Mouse (Mus musculus): ENCODE results near the gene Smim9. TPM values are rescaled to one million over a fixed set of nuclear protein-coding genes. Genes with fewer than 3 reads are reported as not detected.

Gene Smim9
- total and polyA plus RNA-seq, 3 experiments = not detected

DNA sequence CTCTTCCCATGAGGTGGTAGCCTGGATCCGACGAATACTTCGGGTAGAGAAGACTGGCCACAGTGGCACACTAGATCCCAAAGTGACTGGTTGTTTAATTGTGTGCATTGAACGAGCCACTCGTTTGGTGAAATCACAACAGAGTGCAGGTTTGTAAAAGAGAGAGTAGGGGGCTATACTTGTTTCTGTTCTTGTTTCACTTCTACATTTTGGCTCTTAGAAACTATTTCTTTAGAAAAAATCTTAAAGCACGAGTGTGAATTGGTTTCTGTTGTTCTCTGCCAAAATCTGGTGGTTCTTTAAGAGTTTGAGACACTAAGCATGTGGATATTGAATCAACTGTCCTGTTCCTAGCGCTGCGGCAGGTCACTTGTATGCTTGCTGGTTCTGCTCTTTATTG, 64.8 kb downstream of the Smim9 start:
- Histone ChIP-seq H3K4me1 (ENCODE audit: control insufficient read depth in 1 of 2, insufficient read depth in 2 of 2, low read length in 2 of 2) (peaks cover 0 to 4% of the 10 kb centered on the region in 2 experiments; a peak in 3 of 4 replicates), H3K36me3 (ENCODE audit: control insufficient read depth in 1 of 2, insufficient read depth in 2 of 2, low read length in 2 of 2) (peaks cover 18 to 29% of the 10 kb centered on the region in 2 experiments), H3K27me3 (ENCODE audit: control insufficient read depth in 1 of 2, insufficient read depth in 2 of 2, low read length in 2 of 2) (no peaks in the 10 kb centered on the region), H3K9ac (ENCODE audit: control insufficient read depth, low read depth, low read length, poor library complexity, severe bottlenecking) (no peak overlapping the region), H3K79me2 (ENCODE audit: control insufficient read depth, insufficient read depth, low read length, poor library complexity) (peaks cover 40% of the 10 kb centered on the region), H3K9me3 (replicated peaks; ENCODE audit: insufficient read depth, low read length) (no peaks in the 10 kb centered on the region), H3K4me3 (ENCODE audit: control insufficient read depth in 1 of 2, insufficient read depth in 1 of 2, low read depth in 2 of 2, low read length in 2 of 2) (no peak overlapping the region; a peak in 2 of 4 replicates), H3K27ac (ENCODE audit: control insufficient read depth, low read depth, low read length) (no peak overlapping the region)
- DNase-seq (ENCODE audit: low read depth, low spot score) = no peak
- no peak for TF ChIP-seq RAD21 (IDR thresholded peaks at IDR 0.05; ENCODE audit: low read depth, low read length)
- TF ChIP-seq ZMIZ1 (IDR thresholded peaks at IDR 0.05; ENCODE audit: low read depth, low read length) = no peak
- no peak for TF ChIP-seq SMC3 (IDR thresholded peaks at IDR 0.05; ENCODE audit: low read depth, low read length)
- TF ChIP-seq USF2 (IDR thresholded peaks at IDR 0.05; ENCODE audit: borderline replicate concordance in 1 of 2, insufficient read depth in 1 of 2, low read depth in 1 of 2, low read length in 2 of 2) = no peak

DNA sequence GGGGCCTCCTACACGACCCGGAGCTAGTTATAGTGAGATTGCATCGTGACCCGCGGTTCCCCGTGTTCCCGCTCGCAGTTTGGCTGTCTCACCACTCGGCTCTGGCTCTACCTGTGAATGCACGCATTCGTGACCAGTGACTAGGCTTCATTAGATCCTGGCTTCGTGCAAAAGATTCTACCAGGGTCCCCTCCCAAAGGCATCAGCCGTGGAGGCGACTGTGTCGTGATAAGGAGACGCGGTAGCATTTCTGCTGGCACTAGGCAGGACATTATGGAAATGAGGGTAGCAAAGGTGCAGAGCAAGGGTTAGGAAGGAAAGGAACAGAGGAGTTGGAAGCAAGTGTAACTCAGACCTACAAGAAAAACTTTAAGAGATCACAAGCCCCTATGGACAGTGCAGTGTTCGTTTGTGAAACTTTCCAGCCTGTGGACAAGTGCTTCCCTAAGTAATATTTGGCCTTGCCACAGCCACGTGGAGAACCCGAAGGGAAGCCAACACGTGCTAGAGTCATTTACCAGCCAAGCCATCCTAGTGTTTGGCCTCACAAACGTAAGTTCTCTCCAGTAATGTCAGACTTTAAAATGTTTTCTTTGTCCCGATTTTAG, 67.3 kb downstream of the Smim9 start:
- peak overlapping the region; percentile 74 for H3K27ac ChIP-seq (ENCODE audit: control insufficient read depth, low read depth, low read length)
- H3K36me3 ChIP-seq (ENCODE audit: control insufficient read depth in 1 of 2, insufficient read depth in 2 of 2, low read length in 2 of 2) = peaks cover 13 to 23% of the 10 kb centered on the region in 2 experiments
- H3K79me2 ChIP-seq (ENCODE audit: control insufficient read depth, insufficient read depth, low read length, poor library complexity) = peaks cover 39% of the 10 kb centered on the region
- H3K4me1 ChIP-seq (ENCODE audit: control insufficient read depth in 1 of 2, insufficient read depth in 2 of 2, low read length in 2 of 2) = peaks cover 0 to 4% of the 10 kb centered on the region in 2 experiments; a peak in 3 of 4 replicates
- H3K27me3 ChIP-seq (ENCODE audit: control insufficient read depth in 1 of 2, insufficient read depth in 2 of 2, low read length in 2 of 2) = no peaks in the 10 kb centered on the region
- peak overlapping the region; percentile 83 to 84 for H3K4me3 ChIP-seq (ENCODE audit: control insufficient read depth in 1 of 2, insufficient read depth in 1 of 2, low read depth in 2 of 2, low read length in 2 of 2)
- no peaks in the 10 kb centered on the region for H3K9me3 ChIP-seq (replicated peaks; ENCODE audit: insufficient read depth, low read length)
- H3K9ac ChIP-seq (ENCODE audit: control insufficient read depth, low read depth, low read length, poor library complexity, severe bottlenecking) = peak overlapping the region; percentile 92
- DNase-seq (ENCODE audit: low read depth, low spot score) = peak; percentile 55
- TF ChIP-seq KAT2A (conservative IDR thresholded peaks at IDR 0.05; ENCODE audit: low read depth, low read length) = no peak
- no peak for TF ChIP-seq POLR2A (IDR thresholded peaks at IDR 0.05; ENCODE audit: control insufficient read depth in 1 of 2, insufficient read depth in 1 of 2, low read depth in 1 of 2, low read length in 2 of 2, poor library complexity in 1 of 2)
- TF ChIP-seq MAFK (IDR thresholded peaks at IDR 0.05; ENCODE audit: borderline replicate concordance, low read depth, low read length) = no peak
- no peak for TF ChIP-seq TCF12 (IDR thresholded peaks at IDR 0.05; ENCODE audit: low read depth, low read length)
- TF ChIP-seq ETS1 (IDR thresholded peaks at IDR 0.05; ENCODE audit: low read depth, low read length) = no peak
- TF ChIP-seq ZMIZ1 (IDR thresholded peaks at IDR 0.05; ENCODE audit: low read depth, low read length) = no peak
- TF ChIP-seq EP300 (IDR thresholded peaks at IDR 0.05; ENCODE audit: low read depth in 1 of 2, low read length in 2 of 2) = no peak
- TF ChIP-seq E2F4 (IDR thresholded peaks at IDR 0.05; ENCODE audit: borderline replicate concordance, low read depth, low read length) = 0 out of 2 replicates have a peak, but pooled peaks have one; percentile 13
- TF ChIP-seq SIN3A (IDR thresholded peaks at IDR 0.05; ENCODE audit: low read length) = peak; percentile 82; the same call in 1 of the 2 replicates
- no peak for TF ChIP-seq GABPA (IDR thresholded peaks at IDR 0.05; ENCODE audit: low read depth, low read length)
- TF ChIP-seq POLR2AphosphoS5 (IDR thresholded peaks at IDR 0.05; ENCODE audit: borderline replicate concordance, low read depth, low read length) = no peak
- no peak for TF ChIP-seq ZC3H11A (IDR thresholded peaks at IDR 0.05; ENCODE audit: low read depth, low read length)
- TF ChIP-seq JUND (IDR thresholded peaks at IDR 0.05; ENCODE audit: low read depth, low read length) = no peak
- no peak for TF ChIP-seq ZNF384 (IDR thresholded peaks at IDR 0.05; ENCODE audit: low read depth, low read length)
- no peak for TF ChIP-seq SMC3 (IDR thresholded peaks at IDR 0.05; ENCODE audit: low read depth, low read length)
- no peak for TF ChIP-seq MEF2A (IDR thresholded peaks at IDR 0.05; ENCODE audit: extremely low read depth, insufficient replicate concordance, low read depth, low read length, poor library complexity, severe bottlenecking)
- TF ChIP-seq HCFC1 (IDR thresholded peaks at IDR 0.05; ENCODE audit: low read depth, low read length) = no peak
- TF ChIP-seq NRF1 (IDR thresholded peaks at IDR 0.05; ENCODE audit: insufficient read depth, low read depth, low read length, poor library complexity, severe bottlenecking) = no peak
- TF ChIP-seq TBP (IDR thresholded peaks at IDR 0.05; ENCODE audit: low read depth, low read length) = no peak; the same call in 1 of the 2 replicates
- TF ChIP-seq NELFE (IDR thresholded peaks at IDR 0.05; ENCODE audit: low read depth, low read length) = no peak
- TF ChIP-seq UBTF (IDR thresholded peaks at IDR 0.05; ENCODE audit: borderline replicate concordance, insufficient read depth, low read depth, low read length) = no peak
- TF ChIP-seq USF1 (IDR thresholded peaks at IDR 0.05; ENCODE audit: low read depth, low read length) = no peak
- no peak for TF ChIP-seq MAZ (IDR thresholded peaks at IDR 0.05; ENCODE audit: low read depth, low read length)
- TF ChIP-seq TAL1 (IDR thresholded peaks at IDR 0.05; ENCODE audit: low read length) = no peak
- TF ChIP-seq MYB (IDR thresholded peaks at IDR 0.05; ENCODE audit: low read depth, low read length) = no peak
- TF ChIP-seq BHLHE40 (IDR thresholded peaks at IDR 0.05; ENCODE audit: borderline replicate concordance, low read depth, low read length) = no peak
- peak; percentile 62; the same call in 1 of the 2 replicates for TF ChIP-seq CHD1 (IDR thresholded peaks at IDR 0.05; ENCODE audit: low read depth, low read length)
- TF ChIP-seq ELF1 (IDR thresholded peaks at IDR 0.05; ENCODE audit: low read depth, low read length) = no peak

All from MEL (cell line).